Mouse (Mus musculus): Measurements from ENCODE around the gene Riok2. TPM values are rescaled to one million over a fixed set of nuclear protein-coding genes. Genes with fewer than 3 reads are reported as not detected.

The Riok2 gene
- polyA plus RNA-seq, 1 experiment from 2014 or later: 25.9 TPM

DNA sequence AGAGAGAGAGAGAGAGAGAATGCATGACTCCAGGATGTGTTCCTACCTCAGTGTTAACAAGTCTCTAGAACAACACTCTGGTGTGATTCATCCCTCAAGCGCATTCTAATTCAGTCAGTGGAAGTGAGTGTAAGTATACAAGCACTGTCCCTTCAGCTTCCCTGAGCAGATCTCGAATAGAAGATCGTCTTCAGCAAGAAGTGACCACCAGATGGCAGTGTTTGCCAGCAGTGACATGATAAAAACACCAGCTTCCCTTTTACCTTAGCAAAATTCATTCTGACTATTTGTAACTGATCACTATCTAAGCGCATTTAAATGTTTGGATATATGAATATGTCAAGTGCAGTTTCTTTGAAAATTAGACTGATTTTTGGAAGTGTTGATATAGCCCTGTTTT lies 20.2 kb downstream of the Riok2 start:
- H3K36me3 ChIP-seq (ENCODE audit: insufficient read depth, low read length): peaks cover 9% of the 10 kb centered on the region; the same call in 1 of the 2 replicates
- H3K9me3 ChIP-seq (replicated peaks; ENCODE audit: low read length): no peaks in the 10 kb centered on the region
- WGBS: 32% methylated on average over 4 of the region's 4 CpGs
- H3K4me3 ChIP-seq (replicated peaks; ENCODE audit: low read depth, low read length): no peak overlapping the region
- no peak overlapping the region for H3K4me2 ChIP-seq (ENCODE audit: low read length)
- no peaks in the 10 kb centered on the region for H3K4me1 ChIP-seq (replicated peaks; ENCODE audit: insufficient read depth, low read length)
- H3K27me3 ChIP-seq (ENCODE audit: insufficient read depth, low read length): no peaks in the 10 kb centered on the region
- ATAC-seq (replicated peaks; ENCODE audit: low FRiP score, low read depth) (peak; percentile 55; the same call in 1 of the 2 replicates), DNase-seq (ENCODE audit: low spot score) (peak; percentile 85)
- no peak overlapping the region for H3K9ac ChIP-seq (ENCODE audit: low read depth, low read length)
- TF ChIP-seq CTCF (IDR thresholded peaks at IDR 0.05; ENCODE audit: low read depth): peak; percentile 92
- no peak overlapping the region for H3K27ac ChIP-seq

DNA sequence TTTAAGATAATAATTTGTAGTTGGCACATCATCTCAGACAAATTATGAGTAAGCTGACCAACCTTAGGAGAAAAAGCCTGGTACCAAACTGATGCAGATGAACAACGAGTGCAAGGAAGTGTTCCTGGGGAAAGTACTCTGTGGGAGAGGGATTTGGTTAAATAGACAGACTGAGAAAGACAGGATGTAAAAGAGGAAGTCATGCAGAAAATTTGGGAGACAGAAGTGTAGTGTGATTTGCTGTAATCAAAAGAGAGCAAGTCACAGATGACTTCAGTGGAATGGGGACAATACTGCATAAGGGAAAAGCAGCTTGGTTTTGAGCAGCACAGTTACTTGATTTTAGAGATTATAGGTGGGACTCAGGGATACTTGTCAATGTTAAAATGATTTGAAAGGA lies 22.8 kb downstream of the Riok2 start:
- no peaks in the 10 kb centered on the region for H3K9me3 ChIP-seq (replicated peaks; ENCODE audit: low read length)
- 50% methylated on average over 1 of the region's 1 CpGs for WGBS
- H3K4me2 ChIP-seq (ENCODE audit: low read length): no peak overlapping the region
- H3K27ac ChIP-seq: no peak overlapping the region
- no peaks in the 10 kb centered on the region for H3K4me1 ChIP-seq (replicated peaks; ENCODE audit: insufficient read depth, low read length)
- no peaks in the 10 kb centered on the region for H3K27me3 ChIP-seq (ENCODE audit: insufficient read depth, low read length)
- no peak for TF ChIP-seq CTCF (IDR thresholded peaks at IDR 0.05; ENCODE audit: low read depth)
- no peak for ATAC-seq (replicated peaks; ENCODE audit: low FRiP score, low read depth)
- no peak for DNase-seq (ENCODE audit: low spot score)
- H3K9ac ChIP-seq (ENCODE audit: low read depth, low read length): no peak overlapping the region
- H3K36me3 ChIP-seq (ENCODE audit: insufficient read depth, low read length): no peaks in the 10 kb centered on the region
- H3K4me3 ChIP-seq (replicated peaks; ENCODE audit: low read depth, low read length): no peak overlapping the region

DNA sequence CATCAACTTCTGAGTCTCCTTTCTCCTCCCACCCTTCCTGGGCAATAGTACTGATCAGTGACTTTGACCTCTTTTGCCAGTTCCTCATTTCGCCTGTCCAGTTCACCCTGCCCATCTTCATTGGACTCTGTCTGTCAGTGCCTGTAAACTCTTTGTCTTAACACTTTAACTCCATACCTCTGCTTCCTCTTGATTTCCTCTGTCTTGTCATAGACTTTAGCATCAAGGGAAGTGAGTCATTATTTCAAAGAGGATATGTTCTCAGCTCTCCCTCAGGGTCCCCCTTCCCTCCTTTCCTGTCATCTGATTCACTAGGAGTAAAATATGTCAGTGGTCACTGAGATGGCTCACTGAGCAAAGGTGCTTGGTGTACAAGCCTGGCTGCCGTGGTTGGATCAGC lies 24.6 kb downstream of the Riok2 start:
- DNase-seq (ENCODE audit: low spot score): no peak
- no peaks in the 10 kb centered on the region for H3K36me3 ChIP-seq (ENCODE audit: insufficient read depth, low read length)
- no peak overlapping the region for H3K4me2 ChIP-seq (ENCODE audit: low read length)
- H3K27me3 ChIP-seq (ENCODE audit: insufficient read depth, low read length): no peaks in the 10 kb centered on the region
- 52% methylated on average over 2 of the region's 2 CpGs for WGBS
- no peak overlapping the region for H3K4me3 ChIP-seq (replicated peaks; ENCODE audit: low read depth, low read length)
- no peak for ATAC-seq (replicated peaks; ENCODE audit: low FRiP score, low read depth)
- no peak for TF ChIP-seq CTCF (IDR thresholded peaks at IDR 0.05; ENCODE audit: low read depth)
- no peak overlapping the region for H3K27ac ChIP-seq
- no peaks in the 10 kb centered on the region for H3K9me3 ChIP-seq (replicated peaks; ENCODE audit: low read length)
- H3K4me1 ChIP-seq (replicated peaks; ENCODE audit: insufficient read depth, low read length): no peaks in the 10 kb centered on the region
- H3K9ac ChIP-seq (ENCODE audit: low read depth, low read length): no peak overlapping the region

DNA sequence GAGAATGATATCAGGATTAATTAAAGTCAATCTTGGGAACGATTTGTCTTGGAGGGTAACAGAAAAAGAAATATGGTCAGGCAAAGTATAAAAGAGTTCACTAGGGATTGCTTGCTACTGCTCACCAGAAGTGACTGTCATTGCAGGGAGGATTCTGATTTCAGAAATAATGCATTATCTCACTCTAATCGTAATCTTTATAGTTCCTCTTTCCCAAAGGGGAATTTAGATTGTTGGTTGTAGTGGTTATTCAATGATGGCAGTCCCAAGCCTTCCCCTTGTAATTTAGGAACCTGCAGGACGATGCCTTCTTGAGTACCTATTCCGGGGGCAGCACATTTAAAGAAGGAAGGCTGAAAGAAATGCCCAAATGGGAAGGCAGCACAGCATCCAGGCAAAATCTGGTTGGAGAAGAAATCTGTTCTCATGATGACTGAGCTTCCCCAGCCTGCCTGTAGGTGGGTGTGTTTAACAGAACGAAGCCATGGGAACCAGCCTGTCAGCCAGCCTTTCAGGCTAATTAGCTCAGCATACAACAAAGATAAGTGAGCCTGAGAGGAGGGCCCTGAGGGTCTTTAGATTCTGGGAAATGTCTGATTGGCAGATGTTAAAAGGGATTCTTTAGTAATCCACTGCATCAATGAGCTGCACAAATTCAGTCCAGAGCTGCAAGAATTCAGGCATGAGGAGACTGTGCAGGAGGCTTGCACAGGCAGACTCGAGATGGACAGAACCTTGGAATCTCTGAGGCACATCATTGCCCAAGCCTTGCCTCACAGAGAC lies 28.3 kb downstream of the Riok2 start, which contains the start of gene Lix1:
Gene Lix1, plus strand, starts transcription at position 451 of the 783 bp plus-strand sequence.
- Histone ChIP-seq H3K27ac (no peak within 1 kb of the TSS), H3K9me3 (replicated peaks; ENCODE audit: low read length) (no peaks in the 10 kb centered on the region), H3K9ac (ENCODE audit: low read depth, low read length) (no peak within 1 kb of the TSS), H3K4me3 (replicated peaks; ENCODE audit: low read depth, low read length) (no peak within 1 kb of the TSS), H3K27me3 (ENCODE audit: insufficient read depth, low read length) (no peaks in the 10 kb centered on the region), H3K36me3 (ENCODE audit: insufficient read depth, low read length) (no peaks in the 10 kb centered on the region), H3K4me1 (replicated peaks; ENCODE audit: insufficient read depth, low read length) (no peaks in the 10 kb centered on the region), H3K4me2 (ENCODE audit: low read length) (peak within 1 kb of the TSS; percentile 21)
- peak; percentile 75 for TF ChIP-seq CTCF (IDR thresholded peaks at IDR 0.05; ENCODE audit: low read depth)
- DNase-seq (ENCODE audit: low spot score) (peak; percentile 87), ATAC-seq (replicated peaks; ENCODE audit: low FRiP score, low read depth) (peak; percentile 90)
- WGBS: 32% methylated on average over 6 of the region's 6 CpGs

DNA sequence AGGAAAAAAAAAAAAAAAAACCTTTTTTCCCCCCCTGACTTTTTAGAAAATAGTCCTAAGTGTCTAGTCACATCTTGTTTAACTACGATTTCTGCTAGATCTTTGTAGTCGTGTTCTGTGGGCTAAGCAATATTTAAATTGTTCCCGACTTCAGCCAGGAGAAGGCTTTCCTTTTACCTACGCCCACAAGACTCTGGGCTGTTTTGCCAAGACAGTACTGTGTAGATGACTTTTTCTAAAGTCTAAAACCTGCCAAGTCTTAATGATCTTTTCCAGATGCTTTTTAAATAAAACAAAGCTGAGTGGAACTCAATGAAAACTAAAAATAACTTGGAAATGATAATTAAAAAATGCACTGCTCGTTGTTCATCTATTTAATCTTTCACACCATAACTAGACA lies 28.9 kb downstream of the Riok2 start:
- H3K27ac ChIP-seq: no peak overlapping the region
- no peaks in the 10 kb centered on the region for H3K4me1 ChIP-seq (replicated peaks; ENCODE audit: insufficient read depth, low read length)
- no peak for DNase-seq (ENCODE audit: low spot score)
- ATAC-seq (replicated peaks; ENCODE audit: low FRiP score, low read depth): no peak
- no peaks in the 10 kb centered on the region for H3K27me3 ChIP-seq (ENCODE audit: insufficient read depth, low read length)
- H3K4me2 ChIP-seq (ENCODE audit: low read length): peak overlapping the region; percentile 21; the same call in 1 of the 2 replicates
- no peak overlapping the region for H3K4me3 ChIP-seq (replicated peaks; ENCODE audit: low read depth, low read length)
- no peaks in the 10 kb centered on the region for H3K9me3 ChIP-seq (replicated peaks; ENCODE audit: low read length)
- WGBS: 31% methylated on average over 5 of the region's 5 CpGs
- H3K9ac ChIP-seq (ENCODE audit: low read depth, low read length): no peak overlapping the region
- no peak for TF ChIP-seq CTCF (IDR thresholded peaks at IDR 0.05; ENCODE audit: low read depth)
- H3K36me3 ChIP-seq (ENCODE audit: insufficient read depth, low read length): no peaks in the 10 kb centered on the region

DNA sequence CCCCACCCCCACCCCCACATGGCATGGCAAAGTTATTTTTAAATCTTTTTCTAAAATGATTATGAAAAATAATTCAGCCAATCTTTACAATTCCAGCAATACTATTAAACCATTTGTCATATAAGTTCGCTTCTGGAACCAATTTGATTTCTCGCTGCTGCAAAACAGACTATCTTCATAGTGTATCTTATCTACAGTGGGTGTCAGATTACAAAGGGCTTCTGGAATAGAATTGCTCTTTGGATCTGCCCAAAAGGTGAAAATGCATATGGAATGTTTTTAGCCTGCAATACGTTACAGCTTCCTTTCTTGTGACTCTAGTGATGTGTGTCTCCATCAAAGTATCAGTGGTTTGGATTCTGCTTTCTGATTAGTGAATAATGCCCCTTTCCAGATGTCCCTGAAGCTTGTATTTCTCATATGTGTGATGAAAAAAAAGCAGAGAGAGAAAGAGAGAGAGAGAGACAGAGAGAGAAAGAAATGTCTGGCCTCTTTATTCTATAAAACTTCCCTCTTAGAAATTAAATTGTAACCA lies 29.5 kb downstream of the Riok2 start:
- H3K27me3 ChIP-seq (ENCODE audit: insufficient read depth, low read length): no peaks in the 10 kb centered on the region
- DNase-seq (ENCODE audit: low spot score): no peak
- WGBS: 34% methylated on average over 3 of the region's 3 CpGs
- no peak for TF ChIP-seq CTCF (IDR thresholded peaks at IDR 0.05; ENCODE audit: low read depth)
- peak overlapping the region; percentile 7; the same call in 1 of the 2 replicates for H3K4me2 ChIP-seq (ENCODE audit: low read length)
- no peak overlapping the region for H3K9ac ChIP-seq (ENCODE audit: low read depth, low read length)
- no peaks in the 10 kb centered on the region for H3K36me3 ChIP-seq (ENCODE audit: insufficient read depth, low read length)
- H3K4me3 ChIP-seq (replicated peaks; ENCODE audit: low read depth, low read length): no peak overlapping the region
- no peak for ATAC-seq (replicated peaks; ENCODE audit: low FRiP score, low read depth)
- H3K27ac ChIP-seq: no peak overlapping the region
- H3K4me1 ChIP-seq (replicated peaks; ENCODE audit: insufficient read depth, low read length): no peaks in the 10 kb centered on the region
- no peaks in the 10 kb centered on the region for H3K9me3 ChIP-seq (replicated peaks; ENCODE audit: low read length)
